Mouse (Mus musculus): ENCODE data around the gene Fam155a.

GRCm38 (mm10) chr8:9535730-9536372 is 235.1 kb downstream of the Fam155a start:
- no peak for TF ChIP-seq POLR2A (IDR thresholded peaks at IDR 0.05; ENCODE audit: low read depth, low read length)
- no peak for TF ChIP-seq CTCF (IDR thresholded peaks at IDR 0.05; ENCODE audit: borderline replicate concordance, insufficient read depth, low read length)

Data from embryonic fibroblast, embryonic 13.5 days (primary cell).